Mouse (Mus musculus) megakaryocyte-erythroid progenitor cell, adult 5 weeks (primary cell): ENCODE measurements around the gene Rnf5. TPM values are rescaled to one million over a fixed set of nuclear protein-coding genes. Genes with fewer than 3 reads are reported as not detected.

ENCODE experiments used
- polyA plus RNA-seq: library from polyadenylated mRNA; stranded (reverse); fragments of >175 nt; gene quantifications from 2 replicates; pipeline ENCODE4 v1.2.3, GENCODE M21; 2012

Rnf5 gene
- 65.9 and 70.5 TPM in 2 replicates for polyA plus RNA-seq

GRCm38 (mm10) chr17:34603375-34604060, at the start of gene Rnf5:
Rnf5 (minus strand) TSS chr17:34603690.

GRCm38 (mm10) chr17:34646906-34647787, 43.7 kb upstream of the Rnf5 start, which contains the start of gene Atf6b:
Atf6b (plus strand) TSS chr17:34647146.

GRCm38 (mm10) chr17:34644608-34645007, 41.1 kb upstream of the Rnf5 start, which contains the start of gene Fkbpl:
Fkbpl (plus strand) TSS chr17:34644764.

GRCm38 (mm10) chr17:34629221-34629751, 25.8 kb upstream of the Rnf5 start, which contains the start of gene Prrt1:
Prrt1 (plus strand) TSS chr17:34629533.

GRCm38 (mm10) chr17:34627943-34628643, 24.6 kb upstream of the Rnf5 start, which contains the start of gene Ppt2:
Ppt2 (minus strand) TSS chr17:34628510.

GRCm38 (mm10) chr17:34615871-34616270, 12.4 kb upstream of the Rnf5 start, which contains the start of gene Egfl8:
Egfl8 (minus strand) TSS chr17:34615971.

GRCm38 (mm10) chr17:34604061-34604508, 595 bp upstream of the Rnf5 start, which contains the start of gene Agpat1:
Agpat1 (plus strand) TSS chr17:34604262.

GRCm38 (mm10) chr17:34597566-34598095, 5.9 kb downstream of the Rnf5 start, which contains the start of gene Ager:
Ager (plus strand) TSS chr17:34597862.

GRCm38 (mm10) chr17:34591029-34591993, 12.2 kb downstream of the Rnf5 start, which contains the start of gene Pbx2:
Pbx2 (plus strand) TSS chr17:34591266.

GRCm38 (mm10) chr17:34589681-34590101, 13.8 kb downstream of the Rnf5 start, which contains the start of gene Gpsm3:
Gpsm3 (plus strand) TSS chr17:34589806.

GRCm38 (mm10) chr17:34564003-34564421, 39.5 kb downstream of the Rnf5 start, which contains the start of gene Notch4:
Notch4 (plus strand) TSS chr17:34564268.

Other genes with a start within 250 kb of the Rnf5 start
- 0.02 TPM in 1 of 2 replicates, not detected in the other for gene Btnl2, start 248.9 kb downstream of the Rnf5 start, polyA plus RNA-seq
- not detected in 2 replicates for gene Btnl1, start 226.6 kb downstream of the Rnf5 start, polyA plus RNA-seq
- gene BC051142, start 204.9 kb downstream of the Rnf5 start, polyA plus RNA-seq, result 0.09 and 0.53 TPM in 2 replicates
- not detected in 2 replicates for gene Btnl4, start 126.4 kb downstream of the Rnf5 start, polyA plus RNA-seq
- not detected in 2 replicates for gene Btnl6, start 86.3 kb downstream of the Rnf5 start, polyA plus RNA-seq
- 2.6 and 3.1 TPM in 2 replicates for gene Notch4, start 39.4 kb downstream of the Rnf5 start, polyA plus RNA-seq
- 351 and 421 TPM in 2 replicates for gene Gpsm3, start 13.9 kb downstream of the Rnf5 start, polyA plus RNA-seq
- gene Pbx2, start 12.4 kb downstream of the Rnf5 start, polyA plus RNA-seq, result 81.6 and 90.2 TPM in 2 replicates
- 7.3 and 10.8 TPM in 2 replicates for gene Ager, start 5.8 kb downstream of the Rnf5 start, polyA plus RNA-seq
- gene Agpat1, start 572 bp upstream of the Rnf5 start, polyA plus RNA-seq, result 119 and 139 TPM in 2 replicates
- 3.9 and 4.4 TPM in 2 replicates for gene Egfl8, start 12.3 kb upstream of the Rnf5 start, polyA plus RNA-seq
- gene Ppt2, start 24.8 kb upstream of the Rnf5 start, polyA plus RNA-seq, result 185 and 189 TPM in 2 replicates
- gene Prrt1, start 25.8 kb upstream of the Rnf5 start, polyA plus RNA-seq, result 2.5 and 3.4 TPM in 2 replicates
- 8.3 and 8.4 TPM in 2 replicates for gene Fkbpl, start 41.1 kb upstream of the Rnf5 start, polyA plus RNA-seq
- gene Atf6b, start 43.5 kb upstream of the Rnf5 start, polyA plus RNA-seq, result 184 and 230 TPM in 2 replicates
- gene Tnxb, start 66.8 kb upstream of the Rnf5 start, polyA plus RNA-seq, result 0.02 TPM in 2 replicates
- gene C4b, start 140.2 kb upstream of the Rnf5 start, polyA plus RNA-seq, result 0.17 and 0.61 TPM in 2 replicates
- not detected in 2 replicates for gene Cyp21a1, start 200.9 kb upstream of the Rnf5 start, polyA plus RNA-seq
- 65.1 and 75.3 TPM in 2 replicates for gene Stk19, start 233.3 kb upstream of the Rnf5 start, polyA plus RNA-seq
- 106 TPM in 2 replicates for gene Dxo, start 233.3 kb upstream of the Rnf5 start, polyA plus RNA-seq
- gene Skiv2l, start 246.5 kb upstream of the Rnf5 start, polyA plus RNA-seq, result 63.8 and 69.0 TPM in 2 replicates
- gene Nelfe, start 246.7 kb upstream of the Rnf5 start, polyA plus RNA-seq, result 308 and 315 TPM in 2 replicates